Mouse (Mus musculus): ENCODE measurements around the gene Herc1.
"Not testable (repeated sequence)": the region's sequence is repeated elsewhere in the genome, so short reads cannot be mapped to it uniquely, and the experiment has no call there.

The Herc1 gene

DNA sequence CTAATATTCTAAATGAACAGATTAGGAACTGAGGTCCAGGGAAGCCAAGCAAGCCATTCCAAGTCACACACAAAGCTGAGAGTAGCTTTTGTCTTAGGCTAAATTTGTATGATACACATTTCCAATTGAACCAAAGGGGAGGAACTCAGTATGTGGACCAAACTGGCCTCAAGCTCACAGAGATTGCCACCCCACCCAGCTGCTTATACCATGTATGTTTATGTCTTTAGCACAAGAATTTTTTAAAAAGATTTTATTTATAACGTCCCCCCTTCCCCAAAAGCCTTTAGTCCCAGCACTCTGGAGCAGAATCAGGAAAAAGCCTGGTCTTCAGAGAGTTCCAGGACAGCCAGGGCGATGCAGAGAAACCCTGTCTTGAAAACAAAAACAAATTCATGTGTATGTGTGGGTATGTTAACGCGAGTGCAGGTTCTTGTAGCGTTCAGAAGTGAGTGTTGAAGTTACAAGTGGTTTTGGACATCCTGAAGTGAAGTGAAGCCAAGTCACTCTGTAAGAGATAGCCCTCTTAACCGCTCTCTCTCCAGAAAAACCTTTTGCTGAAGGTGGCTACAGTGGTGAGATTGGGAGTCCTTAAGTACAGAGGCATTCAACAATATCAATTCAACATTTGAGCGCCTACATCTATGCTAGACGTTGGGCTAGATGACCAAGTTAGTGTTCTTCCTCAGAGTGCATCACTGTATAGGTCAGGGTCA lies 948 bp upstream of the Herc1 start:
- DNase-seq (ENCODE audit: low spot score), result no peak

DNA sequence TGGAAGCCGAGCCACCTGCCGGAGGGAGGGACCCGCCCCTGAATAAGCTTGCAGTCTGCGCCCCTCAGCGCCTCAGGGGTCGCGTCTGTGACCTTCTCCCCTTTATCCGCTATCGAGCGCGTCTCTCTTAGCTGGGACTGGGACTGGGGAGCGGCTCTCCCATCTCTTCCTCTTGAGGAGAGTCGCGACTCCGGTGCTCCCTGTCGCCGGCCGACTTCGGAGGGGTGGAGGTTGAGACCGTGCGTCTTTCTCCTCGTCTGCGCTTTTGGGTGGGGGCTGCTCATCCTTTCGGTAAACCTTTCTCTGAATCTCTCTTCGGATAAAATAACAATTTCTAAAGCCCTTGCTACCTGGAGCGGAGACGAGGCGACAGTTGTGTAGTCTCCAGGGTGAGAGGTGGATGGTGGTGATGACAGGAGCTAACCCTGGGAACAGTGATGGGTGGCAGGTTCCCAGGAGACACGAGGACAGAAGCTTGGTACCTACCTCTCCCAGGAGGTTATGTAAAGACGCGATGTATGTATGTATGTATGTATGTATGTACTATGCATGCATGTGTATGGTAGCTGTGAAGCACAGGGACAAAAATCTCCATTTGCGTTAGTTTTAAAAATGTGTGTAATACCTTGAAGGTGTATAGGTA lies 659 bp downstream of the Herc1 start:
- no peak for DNase-seq (ENCODE audit: low spot score)

DNA sequence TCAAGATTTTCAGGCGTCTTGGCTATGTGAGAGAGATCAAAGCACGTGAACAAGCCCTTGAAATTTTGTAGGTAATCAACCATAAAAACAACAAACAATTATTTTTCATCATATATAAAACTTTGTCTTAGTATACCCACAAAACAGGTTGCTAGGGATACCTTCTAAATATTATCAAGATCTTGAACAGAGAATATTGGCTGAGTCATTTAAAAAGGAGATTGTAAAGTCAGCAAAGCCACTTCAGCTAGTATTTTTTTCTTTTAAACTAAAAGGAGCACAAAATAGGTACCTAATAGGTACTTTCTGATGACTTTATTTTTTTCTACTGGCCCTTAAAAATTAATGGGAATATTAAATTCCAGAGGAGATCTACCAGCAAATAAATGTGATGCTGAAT lies 2.5 kb downstream of the Herc1 start:
- no peak for DNase-seq (ENCODE audit: low spot score)

DNA sequence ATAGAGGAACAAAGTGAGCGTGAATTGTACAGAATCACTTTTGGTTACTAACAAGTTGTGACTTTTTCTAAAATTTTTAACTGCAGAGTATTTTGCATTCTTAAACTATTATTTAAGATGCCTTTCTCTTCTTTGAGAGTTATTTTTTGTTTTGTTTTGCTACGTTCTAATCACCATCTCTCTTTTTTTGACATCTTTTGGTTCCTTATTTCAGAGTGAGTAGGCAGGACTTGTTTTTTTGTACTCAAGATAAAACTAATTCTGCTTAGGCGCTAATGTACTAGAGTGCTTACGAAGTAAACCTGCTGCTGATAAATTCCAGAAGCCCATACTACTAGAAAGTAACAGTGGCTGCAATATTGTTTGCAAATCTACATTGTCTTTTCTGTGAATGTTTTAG lies 8.9 kb downstream of the Herc1 start:
- DNase-seq (ENCODE audit: low spot score), result no peak

GRCm38 (mm10) chr9:66360143-66360690 lies 10.0 kb downstream of the Herc1 start:
- DNase-seq (ENCODE audit: low spot score), result no peak

- DNase-seq (ENCODE audit: low spot score), result no peak
Measured at GRCm38 (mm10) chr9:66368890-66369433, 18.7 kb downstream of the Herc1 start.

DNA sequence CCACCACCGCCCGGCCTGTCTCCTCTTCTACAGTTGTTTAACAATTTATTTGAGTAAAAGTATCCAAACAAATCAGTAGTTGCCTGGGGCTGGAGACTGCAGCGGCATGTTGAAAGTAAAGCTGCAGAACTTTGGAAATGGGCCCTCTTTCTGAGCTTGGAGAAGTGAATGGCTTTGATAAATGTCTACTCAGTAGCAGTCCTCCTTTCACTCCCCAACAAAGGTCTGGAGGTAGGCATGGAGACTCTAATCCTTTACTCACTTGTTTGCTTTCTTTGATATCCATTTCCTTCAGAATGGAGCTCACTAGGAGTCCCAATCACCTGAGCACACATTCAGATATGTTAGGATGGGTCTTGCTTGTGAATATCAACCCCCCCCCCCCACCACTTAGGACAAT lies 20.1 kb downstream of the Herc1 start:
- no peak for DNase-seq (ENCODE audit: low spot score)

DNA sequence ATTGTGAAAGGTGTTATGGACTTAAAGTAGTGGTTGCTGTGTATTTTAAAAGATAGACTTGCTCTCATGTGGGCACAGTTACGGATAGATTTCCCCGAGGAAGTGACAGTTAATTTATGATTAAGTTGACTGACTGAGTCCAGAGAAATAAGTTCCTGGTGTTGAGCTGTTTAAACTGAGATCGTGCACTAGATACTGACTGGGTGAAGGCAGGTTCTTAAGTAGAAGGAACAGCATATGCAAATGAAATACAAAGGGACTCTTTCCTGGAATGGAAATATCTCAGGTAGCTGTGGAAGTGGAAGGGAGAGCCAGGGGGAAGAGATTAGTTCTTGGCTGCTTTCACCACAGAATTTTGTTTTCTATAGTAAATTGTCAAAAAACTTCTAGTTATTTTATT lies 20.6 kb downstream of the Herc1 start:
- DNase-seq (ENCODE audit: low spot score), result no peak

DNA sequence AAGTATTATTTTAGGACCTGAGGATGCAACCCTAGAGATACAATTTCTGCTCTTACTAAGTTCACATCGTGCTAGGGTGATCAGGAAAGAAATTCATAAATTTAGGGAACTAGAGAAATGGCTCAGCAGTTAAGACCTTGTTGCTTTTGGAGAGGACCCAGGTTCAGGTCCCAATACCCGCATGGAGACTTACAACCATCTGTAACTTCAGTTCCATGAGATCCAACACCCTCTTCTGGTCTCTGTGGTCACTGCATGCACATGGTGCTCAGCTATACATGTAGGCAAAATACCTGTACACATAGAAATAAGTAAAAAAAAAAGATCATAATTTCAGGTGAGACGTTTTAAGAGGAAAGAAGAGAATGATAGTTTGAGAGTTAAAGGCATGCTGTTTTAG lies 23.2 kb downstream of the Herc1 start:
- no peak for DNase-seq (ENCODE audit: low spot score)

DNA sequence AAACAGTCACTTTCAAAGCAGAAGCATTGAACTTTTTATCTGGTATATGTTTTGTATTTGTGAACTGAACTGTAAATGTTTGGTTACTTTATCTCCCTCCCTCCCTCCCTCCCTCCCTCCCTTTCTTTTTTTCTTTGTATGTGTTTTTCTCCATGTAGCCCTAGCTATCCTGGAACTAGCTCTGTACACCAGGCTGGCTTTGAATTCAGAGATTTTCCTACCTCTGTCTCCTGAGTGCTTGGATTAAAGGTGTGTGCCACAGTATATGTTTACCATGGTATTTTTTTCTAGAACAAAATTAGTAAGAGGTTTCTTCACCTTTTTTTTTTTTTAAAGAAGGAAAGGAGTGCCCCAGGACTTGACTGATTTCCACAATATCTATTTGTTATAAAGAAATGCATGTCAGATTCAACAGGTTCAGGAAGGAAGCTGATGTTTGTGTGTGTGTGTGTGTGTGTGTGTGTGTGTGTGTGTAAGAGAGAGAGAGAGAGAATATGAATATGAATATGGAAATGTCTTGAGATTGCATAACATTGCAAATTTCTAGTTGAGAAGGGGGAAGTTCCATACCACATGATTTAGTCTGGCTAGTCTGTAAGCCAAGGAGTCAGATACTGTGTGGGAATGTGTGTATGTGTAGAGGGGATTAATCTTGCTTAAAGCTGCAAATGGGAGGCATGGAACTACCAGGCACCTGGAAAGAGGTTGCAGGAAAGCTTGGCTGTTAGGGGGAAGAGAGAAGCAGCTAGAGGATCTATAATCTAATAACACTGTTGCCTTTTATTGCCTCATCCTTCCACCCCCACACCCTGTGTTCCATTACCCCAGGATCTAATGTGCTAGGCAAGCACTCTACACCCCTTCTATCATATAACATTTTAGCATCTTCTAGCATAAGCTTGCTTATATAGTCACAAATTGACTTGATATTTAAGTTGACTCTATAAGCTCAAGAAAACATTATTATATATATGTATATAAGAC lies 24.5 kb downstream of the Herc1 start:
- DNase-seq (ENCODE audit: low spot score), result peak; percentile 20

DNA sequence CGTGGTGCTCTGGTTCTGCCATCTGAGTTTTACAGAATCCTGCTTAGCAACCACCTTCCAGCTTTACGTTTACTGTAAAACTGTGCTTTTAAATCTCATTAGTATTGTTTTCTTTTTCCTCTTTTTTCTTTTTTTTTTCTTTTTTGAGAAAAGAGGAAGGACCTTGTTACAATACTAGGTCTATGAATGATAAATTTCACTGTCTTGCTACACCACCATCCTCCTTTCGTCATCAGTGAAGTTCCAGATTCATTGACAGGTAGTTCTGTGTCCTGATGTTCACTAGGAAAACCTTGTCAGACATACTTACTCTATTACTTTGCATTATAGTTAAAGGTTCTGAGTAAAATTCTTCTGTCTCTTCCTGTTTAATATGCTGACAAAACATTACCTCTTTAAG lies 33.2 kb downstream of the Herc1 start:
- DNase-seq (ENCODE audit: low spot score), result no peak

GRCm38 (mm10) chr9:66390338-66390737 lies 40.1 kb downstream of the Herc1 start:
- not testable (repeated sequence) for DNase-seq (ENCODE audit: low spot score)

GRCm38 (mm10) chr9:66393304-66393703 lies 43.1 kb downstream of the Herc1 start:
- no peak for DNase-seq (ENCODE audit: low spot score)

DNA sequence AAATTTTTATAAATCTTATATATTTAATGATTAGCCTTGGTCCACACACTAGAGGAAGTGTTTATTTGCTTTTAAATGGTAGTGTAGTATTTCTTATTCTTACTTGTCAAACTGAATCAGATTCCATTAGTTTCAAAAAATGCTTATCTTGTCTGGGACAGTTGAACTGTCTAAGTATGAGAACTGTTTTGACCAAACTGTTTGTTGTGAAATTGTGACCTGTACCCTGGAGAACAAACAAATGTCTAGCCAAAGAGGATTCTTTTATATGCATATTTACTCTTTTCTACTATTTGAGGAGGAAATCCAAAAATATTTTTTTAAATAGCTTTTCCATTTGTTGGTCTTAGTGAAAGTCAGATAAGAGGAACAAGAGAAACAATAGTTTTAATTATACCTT lies 73.2 kb downstream of the Herc1 start:
- DNase-seq (ENCODE audit: low spot score), result no peak

DNA sequence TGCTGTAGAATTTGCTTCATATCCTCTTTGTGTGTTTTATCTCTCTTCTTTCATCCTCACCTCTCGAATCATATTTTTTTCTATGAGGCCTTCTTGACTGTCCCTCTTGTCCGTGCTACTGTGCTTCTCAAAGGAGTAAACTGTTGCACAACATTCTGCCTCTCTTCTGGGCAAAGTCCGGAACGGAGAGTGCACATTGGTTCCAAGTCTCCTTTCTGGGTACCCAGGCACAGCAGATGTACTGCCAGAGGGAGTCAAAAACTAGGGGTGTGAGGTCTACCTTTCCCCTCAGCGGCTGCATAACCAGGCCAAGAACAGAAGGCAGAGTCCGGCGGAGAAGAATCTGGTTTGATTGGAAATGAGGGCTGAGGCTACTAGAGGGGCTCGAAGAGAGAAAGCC lies 89.8 kb downstream of the Herc1 start:
- DNase-seq (ENCODE audit: low spot score), result no peak

DNA sequence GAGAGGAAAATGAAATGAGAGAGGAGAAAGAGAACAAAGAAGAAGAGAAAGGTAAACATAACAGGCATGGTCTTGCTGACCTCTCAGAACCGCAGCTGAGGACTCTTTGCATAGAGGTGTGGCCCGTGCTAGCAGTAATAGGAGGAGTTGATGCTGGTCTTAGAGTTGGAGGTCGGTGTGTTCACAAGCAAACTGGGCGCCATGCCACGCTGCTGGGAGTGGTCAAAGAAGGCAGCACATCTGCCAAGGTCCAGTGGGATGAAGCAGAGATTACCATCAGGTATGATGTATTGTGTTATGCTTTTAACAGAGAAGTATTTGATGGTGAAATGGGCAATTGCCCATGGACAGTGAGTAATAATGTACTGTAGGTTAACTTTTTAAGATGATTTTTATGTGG lies 98.0 kb downstream of the Herc1 start:
- DNase-seq (ENCODE audit: low spot score), result no peak

DNA sequence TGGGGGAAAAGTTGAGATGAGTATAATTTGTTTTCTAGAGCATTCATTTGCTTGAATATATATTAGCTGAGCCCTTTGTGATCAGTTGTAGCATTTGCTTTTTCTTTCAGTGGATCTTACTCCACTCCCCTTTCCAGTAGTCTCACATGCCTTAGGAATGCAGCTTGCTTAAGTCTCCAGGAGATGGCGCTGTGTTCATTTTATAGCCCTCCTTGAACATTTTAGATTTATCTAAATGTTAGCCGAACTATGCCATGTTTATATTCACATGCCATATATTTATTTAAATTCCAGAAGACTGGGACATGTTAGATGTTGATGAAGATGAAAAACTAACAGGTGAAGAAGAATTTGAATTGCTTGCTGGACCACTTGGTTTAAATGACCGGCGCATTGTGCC lies 114.8 kb downstream of the Herc1 start:
- DNase-seq (ENCODE audit: low spot score), result peak; percentile 23

- DNase-seq (ENCODE audit: low spot score), result no peak
Measured at GRCm38 (mm10) chr9:66477785-66478184, 127.5 kb downstream of the Herc1 start.

DNA sequence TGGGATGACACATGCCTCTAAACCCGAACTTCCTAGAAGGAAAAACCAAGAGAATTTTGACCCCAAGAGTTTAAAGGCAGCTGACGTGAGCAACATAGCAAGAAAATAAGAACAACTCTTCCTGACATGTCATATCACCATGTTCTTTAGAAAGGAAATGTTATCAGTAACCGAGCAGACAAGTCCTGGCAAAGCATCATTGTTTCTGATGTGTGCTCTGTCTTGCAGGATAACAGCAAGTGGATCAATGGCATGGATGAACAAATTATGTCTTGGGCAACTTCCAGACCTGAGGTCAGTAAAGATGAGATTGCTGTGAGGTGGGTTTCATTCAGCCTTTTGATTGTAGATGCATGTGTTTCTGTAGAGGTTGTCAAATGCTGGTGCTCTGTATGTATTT lies 133.2 kb downstream of the Herc1 start:
- DNase-seq (ENCODE audit: low spot score), result no peak

- no peak for DNase-seq (ENCODE audit: low spot score)
Measured at GRCm38 (mm10) chr9:66488786-66489185, 138.5 kb downstream of the Herc1 start.

DNA sequence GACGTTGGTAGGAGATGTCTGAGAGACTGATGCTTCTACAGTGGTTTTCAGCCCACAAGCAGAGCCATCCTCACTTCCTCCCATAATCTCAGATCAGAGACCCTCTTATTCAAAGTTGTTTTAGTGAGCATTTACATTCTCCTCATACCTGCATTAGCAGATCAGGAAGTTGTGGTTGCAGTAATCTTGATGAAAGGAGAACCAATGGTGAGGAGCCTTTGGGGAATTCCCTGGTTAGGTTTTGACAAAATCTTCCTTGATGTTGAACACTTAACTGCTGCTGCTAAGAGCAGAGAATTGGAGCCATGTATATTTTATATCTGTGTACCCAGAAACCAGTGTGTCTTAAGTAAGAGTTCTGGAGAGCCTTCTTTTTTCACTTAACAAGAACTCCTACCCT lies 142.1 kb downstream of the Herc1 start:
- no peak for DNase-seq (ENCODE audit: low spot score)

DNA sequence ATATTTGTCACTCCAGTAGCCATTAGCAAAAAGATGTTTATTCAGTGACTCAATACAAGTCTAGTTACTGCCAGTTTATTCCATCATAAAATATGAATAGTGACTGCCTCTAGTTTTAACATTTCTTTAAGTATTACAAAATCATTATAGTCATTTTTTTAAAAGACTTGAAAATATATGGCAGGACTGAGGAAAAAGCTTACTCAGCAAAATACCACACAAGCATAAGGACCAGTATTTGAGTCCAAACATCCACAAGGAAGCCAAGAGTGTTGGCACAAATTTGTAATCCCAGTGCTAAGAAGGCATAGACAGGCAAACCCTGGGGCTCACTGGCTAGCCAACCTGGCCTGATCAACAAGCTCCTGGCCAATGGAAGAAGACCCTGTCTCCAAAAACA lies 143.7 kb downstream of the Herc1 start:
- no peak for DNase-seq (ENCODE audit: low spot score)
